Mouse (Mus musculus): ENCODE measurements around the gene Meioc.

DNA sequence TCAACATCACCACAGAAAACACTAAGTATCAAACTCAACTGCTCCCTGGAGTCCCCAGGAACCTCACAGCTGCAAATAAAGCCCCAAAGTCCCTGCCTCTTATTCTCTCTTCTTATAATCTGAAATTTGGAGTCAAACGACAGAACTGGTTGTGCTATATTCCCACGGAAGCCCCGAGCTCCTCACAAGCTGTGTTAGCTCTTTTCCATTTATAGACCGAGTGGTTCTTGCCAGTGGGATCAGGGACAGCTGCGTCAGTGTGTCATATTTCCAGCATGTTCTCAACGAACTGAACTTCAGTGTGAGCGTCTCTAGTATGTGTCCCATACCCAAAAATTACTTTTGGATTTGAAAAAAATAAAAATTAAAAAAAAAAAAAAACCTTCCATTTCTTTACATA lies 31.8 kb downstream of the Meioc start:
- TF ChIP-seq CTCF (IDR thresholded peaks at IDR 0.05) (no peak), EP300 (IDR thresholded peaks at IDR 0.05) (no peak)
